Mouse (Mus musculus) CH12.LX (cell line): ENCODE data around the gene Ndst2. TPM values are rescaled to one million over a fixed set of nuclear protein-coding genes. Genes with fewer than 3 reads are reported as not detected.

ENCODE experiments used
- DNase-seq: peaks from one replicate; pipeline ENCODE4 v3.0.0-alpha.2; 2013; ENCODE audit errors: extremely low read depth
- H3K27ac ChIP-seq: 2 replicates; pipeline ENCODE4 v1.5.1; 2012; ENCODE audit warnings: low read depth, mild to moderate bottlenecking, control low read depth, moderate library complexity; ENCODE audit not compliant: insufficient read depth
- H3K27me3 ChIP-seq: replicated peaks from 2 replicates; pipeline ENCODE3; 2012; ENCODE audit warnings: inconsistent platforms
- H3K36me3 ChIP-seq, 2 experiments: replicated peaks in 1 of 2; 2 replicates each; pipeline versions ENCODE3 to v1.6.1; 2012; ENCODE audit warnings: inconsistent platforms in 1 of 2, low read length in 1 of 2, mild to moderate bottlenecking in 1 of 2, mixed read lengths in 1 of 2, moderate library complexity in 1 of 2; ENCODE audit not compliant: control insufficient read depth in 1 of 2, insufficient read depth in 1 of 2
- H3K4me1 ChIP-seq, 2 experiments: 2 replicates each; pipeline ENCODE4 v1.6.1; 2012; ENCODE audit warnings: inconsistent platforms in 1 of 2, moderate library complexity in 1 of 2; ENCODE audit not compliant: insufficient read depth in 2 of 2, control insufficient read depth in 1 of 2
- H3K4me2 ChIP-seq: 2 replicates; pipeline ENCODE4 v1.6.1; 2012; ENCODE audit warnings: low read depth, mild to moderate bottlenecking, control low read depth; ENCODE audit not compliant: poor library complexity, insufficient read depth, severe bottlenecking
- H3K4me3 ChIP-seq, 3 experiments: fragments of 150-350 bp in 1 of 3; sonication (generic) in 1 of 3; replicated peaks in 1 of 3; 2 replicates each; pipeline versions ENCODE3 to v1.5.1; 2011 to 2012; ENCODE audit warnings: low read depth in 2 of 3, low read length in 2 of 3, mild to moderate bottlenecking in 2 of 3, moderate library complexity in 2 of 3, control low read depth in 1 of 3, improper control_type of control experiment in 1 of 3, inconsistent platforms in 1 of 3, mixed read lengths in 1 of 3; ENCODE audit not compliant: poor library complexity in 1 of 3
- H3K79me2 ChIP-seq: replicated peaks from 2 replicates; pipeline ENCODE4 v1.6.1; 2012; ENCODE audit warnings: mild to moderate bottlenecking, moderate library complexity; ENCODE audit not compliant: control insufficient read depth, poor library complexity, insufficient read depth, severe bottlenecking; ENCODE audit errors: extremely low read depth
- H3K9ac ChIP-seq: 2 replicates; pipeline ENCODE4 v1.6.1; 2012; ENCODE audit warnings: low read depth, mild to moderate bottlenecking, control low read depth, moderate library complexity; ENCODE audit not compliant: insufficient read depth
- H3K9me3 ChIP-seq: replicated peaks from 2 replicates; pipeline ENCODE3; 2012; ENCODE audit warnings: low read length, inconsistent platforms, mixed read lengths
- CHD2 ChIP-seq: IDR thresholded peaks from 2 replicates; pipeline ENCODE4 v1.6.1; 2011; ENCODE audit warnings: low read length, improper control_type of control experiment
- CTCF ChIP-seq, 2 experiments: IDR thresholded peaks in 1 of 2; conservative IDR thresholded peaks in 1 of 2; 2 replicates each; pipeline ENCODE4 v1.5.1; 2011 to 2012; ENCODE audit warnings: low read depth in 2 of 2, low read length in 2 of 2, improper control_type of control experiment in 1 of 2, inconsistent platforms in 1 of 2, mild to moderate bottlenecking in 1 of 2, moderate library complexity in 1 of 2
- ELF1 ChIP-seq: IDR thresholded peaks from 2 replicates; pipeline ENCODE4 v1.6.1; 2014; ENCODE audit warnings: low read depth, mild to moderate bottlenecking, inconsistent platforms, low read length, improper control_type of control experiment
- ETS1 ChIP-seq: conservative IDR thresholded peaks from 2 replicates; pipeline ENCODE4 v1.6.1; 2012; ENCODE audit warnings: low read depth, mild to moderate bottlenecking, inconsistent platforms, low read length, improper control_type of control experiment, moderate library complexity
- GABPA ChIP-seq: IDR thresholded peaks from 2 replicates; pipeline ENCODE4 v1.6.1; 2012; ENCODE audit warnings: low read depth, low read length, improper control_type of control experiment, inconsistent platforms; ENCODE audit not compliant: insufficient replicate concordance
- HCFC1 ChIP-seq: IDR thresholded peaks from 2 replicates; pipeline ENCODE4 v1.6.1; 2012; ENCODE audit warnings: low read depth, mild to moderate bottlenecking, inconsistent platforms, low read length, improper control_type of control experiment
- JUN ChIP-seq: IDR thresholded peaks from 2 replicates; pipeline ENCODE4 v1.6.1; 2011; ENCODE audit warnings: low read depth, mild to moderate bottlenecking, low read length, improper control_type of control experiment, moderate library complexity; ENCODE audit not compliant: insufficient read depth
- KAT2A ChIP-seq: IDR thresholded peaks from 2 replicates; pipeline ENCODE4 v1.6.1; 2012; ENCODE audit warnings: low read length, improper control_type of control experiment, inconsistent platforms; ENCODE audit not compliant: insufficient replicate concordance
- MAX ChIP-seq: IDR thresholded peaks from 2 replicates; pipeline ENCODE4 v1.6.1; 2011; ENCODE audit warnings: low read length, improper control_type of control experiment
- MAZ ChIP-seq: IDR thresholded peaks from 2 replicates; pipeline ENCODE4 v1.6.1; 2012; ENCODE audit warnings: low read depth, mild to moderate bottlenecking, inconsistent platforms, low read length, improper control_type of control experiment, moderate library complexity
- NELFE ChIP-seq: IDR thresholded peaks from 2 replicates; pipeline ENCODE4 v1.6.1; 2011; ENCODE audit warnings: low read depth, low read length, improper control_type of control experiment
- NRF1 ChIP-seq: IDR thresholded peaks from 2 replicates; pipeline ENCODE4 v1.6.1; 2014; ENCODE audit warnings: low read depth, mild to moderate bottlenecking, inconsistent platforms, low read length, improper control_type of control experiment, moderate library complexity
- POLR2AphosphoS2 ChIP-seq: IDR thresholded peaks from 2 replicates; pipeline ENCODE4 v1.6.1; 2011; ENCODE audit warnings: low read depth, low read length, improper control_type of control experiment
- RAD21 ChIP-seq: IDR thresholded peaks from 2 replicates; pipeline ENCODE4 v1.6.1; 2011; ENCODE audit warnings: low read depth, mild to moderate bottlenecking, low read length, improper control_type of control experiment, moderate library complexity
- SMC3 ChIP-seq: IDR thresholded peaks from 2 replicates; pipeline ENCODE4 v1.6.1; 2011; ENCODE audit warnings: low read depth, low read length, improper control_type of control experiment
- TCF12 ChIP-seq: IDR thresholded peaks from 2 replicates; pipeline ENCODE4 v1.6.1; 2014; ENCODE audit warnings: low read depth, mild to moderate bottlenecking, inconsistent platforms, low read length, improper control_type of control experiment
- ZNF384 ChIP-seq: IDR thresholded peaks from 2 replicates; pipeline ENCODE4 v1.6.1; 2012; ENCODE audit warnings: low read depth, low read length, improper control_type of control experiment, inconsistent platforms
- dilution Hi-C: fragments of 300-500 bp; cut with MboI; formaldehyde crosslinking; loops from 2 replicates; pipeline ENCODE4 v1.14.3; 2020; ENCODE audit warnings: low sequenced_read_pairs; ENCODE audit not compliant: extremely low pct_unique_long_range_greater_than_20kb, extremely low pct_ligation_motif_present
- in situ Hi-C: fragments of 300-500 bp; cut with MboI; formaldehyde crosslinking; loops from 3 replicates; pipeline ENCODE4 v1.14.3; 2019; ENCODE audit warnings: low sequenced_read_pairs, low pct_ligation_motif_present, low pct_unique_long_range_greater_than_20kb, mixed read lengths
- polyA plus RNA-seq: library from polyadenylated mRNA; unstranded; fragments of >175 nt; gene quantifications from 2 replicates; pipeline ENCODE4 v1.2.1, GENCODE M21; 2012; ENCODE audit warnings: low read depth; ENCODE audit not compliant: insufficient read length
- total RNA-seq, 2 experiments: library from RNA; depleted of rRNA; stranded (reverse); fragments of 300-350 nt in 1 of 2; fragments of >200 nt in 1 of 2; gene quantifications; 2 replicates each; pipeline ENCODE4 v1.2.3; 2012 to 2014

Gene Ndst2
- total and polyA plus RNA-seq, 3 experiments: 11.4 to 18.0 (median 17.8) TPM

DNA sequence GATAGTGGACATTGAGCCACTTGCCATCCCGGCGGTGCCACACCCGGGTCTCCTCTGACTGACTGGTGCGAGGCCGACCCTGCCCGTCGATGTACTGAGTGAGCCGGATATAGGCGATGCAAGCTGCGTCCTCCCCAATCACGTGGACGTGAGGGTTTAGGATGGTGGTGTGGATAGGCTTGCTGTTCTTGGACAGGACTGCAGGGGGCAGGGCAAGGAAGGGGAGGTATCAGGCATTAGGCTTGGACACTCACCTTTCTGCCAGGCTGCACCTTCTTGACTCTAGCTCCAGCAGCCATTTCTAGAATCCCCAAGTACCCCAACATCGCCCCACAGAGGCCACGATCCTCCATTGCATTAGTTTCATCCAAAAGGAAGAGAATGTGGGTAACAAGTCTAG, 2.9 kb upstream of the Ndst2 start:
- no peak for TF ChIP-seq CHD2
- TF ChIP-seq MAX: 0 out of 2 replicates have a peak, but pooled peaks have one; percentile 26
- TF ChIP-seq KAT2A: no peak
- peak; percentile 27 for TF ChIP-seq RAD21
- TF ChIP-seq GABPA: no peak
- no peak for TF ChIP-seq ELF1
- TF ChIP-seq HCFC1: no peak
- no peak for TF ChIP-seq MAZ
- TF ChIP-seq NRF1: no peak
- no peak for TF ChIP-seq ETS1
- no peak for TF ChIP-seq NELFE
- peak; percentile 44 for TF ChIP-seq SMC3
- TF ChIP-seq CTCF (conservative IDR thresholded peaks at IDR 0.05 in 1 of 2, IDR thresholded peaks at IDR 0.05 in 1 of 2; ENCODE audit: low read depth in 2 of 2, low read length in 2 of 2): peak; percentile 35 to 64; a peak in 2 of 4 replicates
- no peak for TF ChIP-seq JUN
- H3K27ac ChIP-seq: no peak overlapping the region
- peaks cover 39 to 74% of the 10 kb centered on the region in 2 experiments for H3K36me3 ChIP-seq
- H3K79me2 ChIP-seq: no peaks in the 10 kb centered on the region; the same call in 1 of the 2 replicates
- H3K27me3 ChIP-seq: no peaks in the 10 kb centered on the region
- dilution Hi-C loops: no loop called here
- no peaks in the 10 kb centered on the region for H3K9me3 ChIP-seq
- DNase-seq: peak; percentile 56
- H3K9ac ChIP-seq: no peak overlapping the region
- peaks cover 0 to 20% of the 10 kb centered on the region in 2 experiments; a peak in 2 of 4 replicates for H3K4me1 ChIP-seq
- no peak overlapping the region for H3K4me2 ChIP-seq
- H3K4me3 ChIP-seq: no peak overlapping the region
- in situ Hi-C loops: no loop called here

DNA sequence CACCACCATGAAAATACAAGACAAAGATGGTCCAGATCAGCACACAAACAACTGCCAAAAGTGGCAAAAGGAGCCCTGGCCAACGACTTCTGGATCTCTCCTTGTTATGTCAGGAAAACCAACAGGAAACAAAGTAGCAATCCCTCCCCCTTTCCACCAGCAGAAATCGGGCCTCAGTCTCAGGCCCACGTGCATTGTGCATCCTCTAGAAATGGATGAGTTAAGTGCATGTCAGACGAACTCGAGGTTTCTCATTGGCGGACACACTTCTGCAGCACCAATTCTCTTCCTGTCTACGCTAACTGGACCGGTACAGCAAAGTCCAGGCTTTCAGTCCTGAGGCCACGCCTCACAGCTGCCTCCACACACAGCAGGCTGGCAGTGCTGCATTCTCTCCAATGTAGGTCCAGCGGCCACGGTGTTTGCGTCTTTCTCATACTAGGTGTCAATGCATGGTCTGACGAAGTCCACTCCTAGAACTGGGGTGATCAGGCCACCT, 1.6 kb upstream of the Ndst2 start:
- Histone ChIP-seq H3K4me1 (peaks cover 0 to 20% of the 10 kb centered on the region in 2 experiments; a peak in 2 of 4 replicates), H3K36me3 (peaks cover 34 to 69% of the 10 kb centered on the region in 2 experiments)

More for the DNA sequence above, 1.6 kb upstream of the Ndst2 start:
- Histone ChIP-seq H3K27me3 (no peaks in the 10 kb centered on the region), H3K79me2 (no peaks in the 10 kb centered on the region; the same call in 1 of the 2 replicates), H3K9me3 (no peaks in the 10 kb centered on the region), H3K9ac (no peak overlapping the region), H3K4me2 (no peak overlapping the region)
- dilution Hi-C loops (no loop called here), in situ Hi-C loops (no loop called here)
- no peak for DNase-seq
- TF ChIP-seq ELF1 (no peak), ZNF384 (no peak), ETS1 (no peak), TCF12 (no peak), GABPA (no peak), POLR2AphosphoS2 (no peak)
- TF ChIP-seq, all 38 proteins: peak for 0
- no peak overlapping the region for H3K27ac ChIP-seq
- H3K4me3 ChIP-seq: no peak overlapping the region
